Mouse (Mus musculus) left cerebral cortex, postnatal 4 days (tissue): ENCODE measurements around the gene Icam5. TPM values are rescaled to one million over a fixed set of nuclear protein-coding genes. Genes with fewer than 3 reads are reported as not detected.

Source experiments
- DNase-seq: peaks from one replicate; pipeline ENCODE4 v3.0.0-alpha.2; 2022
- intact Hi-C: fragments of 180-260 bp; cut with DNase I; formaldehyde crosslinking; loops from one replicate; pipeline ENCODE4 v1.15.1; 2025
- total RNA-seq, 2 experiments: library from RNA; stranded (reverse); gene quantifications; 2 replicates each; pipeline ENCODE4 v1.2.3; 2021

Gene Icam5
- total RNA-seq, 2 experiments from 2014 or later: 28.1 to 41.3 TPM

DNA sequence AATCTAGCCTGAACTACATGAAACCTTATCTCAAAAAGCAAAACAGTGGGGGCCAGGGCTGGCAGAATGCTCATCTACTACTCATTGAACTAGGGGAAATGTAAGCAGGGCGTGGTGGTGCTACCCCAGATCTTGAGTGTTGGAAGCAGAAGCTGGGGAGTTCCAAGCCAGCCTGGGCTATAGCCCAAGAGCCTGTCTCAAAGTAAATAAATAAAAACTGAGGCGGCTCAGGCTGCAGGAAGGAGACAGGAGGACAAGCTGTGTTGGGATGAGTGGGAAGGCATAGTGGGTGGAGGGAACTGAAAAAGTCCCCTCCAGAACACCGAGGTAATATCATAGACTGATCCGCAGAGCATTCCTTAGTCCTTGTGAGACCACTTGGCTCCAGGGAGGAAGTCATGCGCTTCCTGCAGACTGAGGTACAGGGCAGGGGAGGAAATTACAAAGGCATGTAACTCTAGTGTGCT lies 20.0 kb upstream of the Icam5 start:
- DNase-seq: no peak
- intact Hi-C loops: no loop called here

DNA sequence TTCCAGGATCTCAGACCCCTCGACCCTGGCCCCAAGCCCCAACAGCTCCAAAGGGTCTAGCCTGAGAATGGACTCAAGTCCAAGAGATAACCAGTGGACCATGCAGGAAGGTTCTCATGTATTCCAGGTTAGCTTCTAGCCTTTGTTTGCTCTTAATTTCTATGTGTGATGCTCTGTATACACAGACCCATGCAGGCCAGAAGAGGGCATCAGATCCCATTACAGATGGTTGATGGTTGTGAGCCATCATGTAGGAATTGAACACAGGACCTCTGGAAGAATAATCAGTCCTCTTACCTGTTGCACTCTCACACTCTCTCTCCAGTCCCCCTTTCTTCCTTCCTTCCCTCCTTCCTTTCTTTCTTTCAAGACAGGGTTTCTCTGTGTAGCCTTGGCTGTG lies 19.5 kb upstream of the Icam5 start:
- intact Hi-C loops: no loop called here

DNA sequence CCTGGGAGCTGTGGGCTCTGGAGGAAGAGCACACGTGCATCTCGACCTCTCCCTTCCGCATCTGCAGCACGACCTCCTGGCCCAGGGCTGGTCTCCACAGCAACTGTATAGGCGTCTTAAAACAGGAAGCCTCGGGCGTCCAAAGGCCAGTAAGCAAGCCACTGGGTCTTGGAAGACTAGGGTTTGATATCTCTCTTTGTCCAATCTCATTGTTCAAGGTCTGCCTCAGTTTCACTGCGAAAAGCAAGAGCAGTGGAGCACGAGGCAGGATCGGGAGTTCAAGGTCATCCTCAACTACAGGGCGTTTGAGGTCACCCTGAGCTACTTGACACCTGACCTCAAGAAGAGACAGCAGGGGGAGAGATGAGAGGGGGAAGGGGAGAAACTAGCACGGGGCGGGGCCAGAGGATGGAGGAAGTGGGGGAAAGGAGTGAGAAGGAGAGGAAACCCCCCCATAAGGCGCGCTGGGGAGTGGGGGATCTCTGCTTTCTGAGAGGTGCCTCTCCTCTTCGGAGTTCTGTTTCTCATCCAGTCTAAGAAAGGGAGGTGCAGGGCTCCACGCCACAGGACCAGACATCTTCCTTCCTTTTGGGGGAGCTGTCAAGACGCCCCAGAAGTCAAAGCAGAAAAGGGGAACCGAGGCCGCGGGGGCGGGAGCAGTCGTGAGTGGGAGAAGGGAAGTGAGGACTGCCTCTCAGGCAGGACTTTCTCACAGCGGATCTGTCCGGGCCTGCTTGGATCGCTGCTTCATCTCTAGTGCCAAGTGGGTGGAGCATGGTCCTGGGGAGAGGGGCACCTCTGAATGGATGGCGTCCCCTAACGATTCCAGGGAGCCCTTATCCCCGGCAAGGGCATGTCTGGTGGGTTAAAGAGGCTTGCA lies 16.9 kb upstream of the Icam5 start:
- intact Hi-C loops: no loop called here
- no peak for DNase-seq

More for the DNA sequence above, 19.5 kb upstream of the Icam5 start:
- DNase-seq: no peak

DNA sequence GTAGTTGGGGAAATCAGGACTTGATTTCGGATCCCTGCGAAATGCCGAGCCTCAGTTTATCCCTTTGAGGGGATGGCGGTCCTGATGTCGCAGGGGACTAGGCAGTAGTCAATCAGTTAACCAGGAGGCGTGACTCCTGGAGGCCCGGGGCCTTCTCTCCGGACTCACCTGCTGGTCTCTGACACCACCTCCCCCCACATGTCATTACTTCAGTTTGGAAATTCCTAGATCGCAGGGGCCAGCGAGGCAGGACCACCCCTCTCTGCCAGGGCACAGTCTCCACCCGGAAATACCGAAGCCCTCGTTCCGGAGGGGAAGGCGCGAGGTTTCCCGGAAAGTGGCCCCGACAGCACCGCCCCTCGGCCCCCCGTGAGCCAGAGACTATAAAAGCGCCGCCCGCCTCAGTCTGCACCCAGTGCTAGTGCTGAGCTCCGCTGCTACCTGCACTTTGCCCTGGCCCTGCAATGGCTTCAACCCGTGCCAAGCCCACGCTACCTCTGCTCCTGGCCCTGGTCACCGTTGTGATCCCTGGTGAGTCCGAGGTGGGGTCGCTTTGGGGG lies 16.2 kb upstream of the Icam5 start, which contains the start of gene Icam1:
Icam1 (plus strand) TSS at position 415 of the 560 bp plus-strand sequence.
- intact Hi-C loops: no loop called here
- DNase-seq: no peak

DNA sequence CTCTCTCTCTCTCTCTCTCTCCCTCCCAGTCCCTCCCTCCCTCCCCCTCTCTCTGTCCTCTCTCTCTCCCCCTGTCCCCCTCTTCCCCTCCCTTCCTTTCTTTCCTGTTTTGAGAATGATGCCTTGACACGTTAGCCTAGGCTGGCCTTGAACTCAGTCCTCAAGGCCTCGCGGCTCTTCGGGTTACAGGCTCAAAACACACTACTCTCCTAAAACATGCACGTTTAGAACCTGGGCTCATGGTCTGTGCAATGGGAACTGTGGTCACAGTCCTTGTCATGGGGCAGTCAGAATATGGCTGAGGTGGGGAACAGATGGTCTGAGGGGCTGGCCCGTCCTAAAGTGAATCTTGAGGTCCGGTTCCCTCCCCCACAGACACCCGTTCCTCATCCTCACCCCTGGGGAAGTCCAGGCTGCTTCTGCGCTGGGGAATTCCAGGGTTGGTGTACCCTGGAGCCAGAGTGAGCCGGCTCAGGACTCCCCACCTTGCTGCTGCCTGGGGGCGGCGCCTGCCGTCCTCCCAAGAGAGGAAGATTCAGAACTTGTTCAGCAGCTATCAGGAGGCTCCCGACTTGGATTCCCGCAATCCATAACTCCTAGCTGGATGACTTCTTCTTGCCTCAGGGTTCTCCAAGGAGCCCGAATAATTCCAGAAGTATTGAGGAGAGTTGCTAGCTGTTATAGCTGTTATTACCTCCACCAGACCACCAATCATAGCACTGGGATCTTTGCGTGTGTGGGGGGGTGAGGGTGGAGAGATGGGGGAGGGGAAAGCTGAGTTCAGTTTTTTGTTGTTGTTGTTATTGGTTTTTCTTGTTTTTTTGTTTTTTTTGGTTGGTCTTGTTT lies 15.3 kb upstream of the Icam5 start:
- no peak for DNase-seq
- intact Hi-C loops: no loop called here

DNA sequence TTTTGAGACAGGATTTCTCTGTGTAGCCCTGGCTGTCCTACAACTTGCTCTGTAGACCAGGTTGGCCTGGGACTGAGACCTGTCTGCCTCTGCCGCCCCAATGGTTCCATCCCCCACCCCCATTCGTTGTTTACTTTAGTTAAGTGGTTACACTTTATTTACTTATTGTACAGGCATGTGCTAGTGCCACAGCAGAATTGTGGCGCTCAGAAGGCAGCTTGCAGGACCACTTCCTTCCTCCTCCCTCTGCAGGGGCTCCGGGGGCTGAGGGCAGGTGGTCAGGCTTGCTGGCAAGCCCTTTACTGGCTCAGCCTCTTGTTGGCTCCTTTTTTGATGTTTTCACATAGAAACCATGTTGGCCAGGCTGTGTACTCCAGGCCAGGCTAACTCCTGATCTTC lies 14.7 kb upstream of the Icam5 start:
- no peak for DNase-seq
- intact Hi-C loops: no loop called here

DNA sequence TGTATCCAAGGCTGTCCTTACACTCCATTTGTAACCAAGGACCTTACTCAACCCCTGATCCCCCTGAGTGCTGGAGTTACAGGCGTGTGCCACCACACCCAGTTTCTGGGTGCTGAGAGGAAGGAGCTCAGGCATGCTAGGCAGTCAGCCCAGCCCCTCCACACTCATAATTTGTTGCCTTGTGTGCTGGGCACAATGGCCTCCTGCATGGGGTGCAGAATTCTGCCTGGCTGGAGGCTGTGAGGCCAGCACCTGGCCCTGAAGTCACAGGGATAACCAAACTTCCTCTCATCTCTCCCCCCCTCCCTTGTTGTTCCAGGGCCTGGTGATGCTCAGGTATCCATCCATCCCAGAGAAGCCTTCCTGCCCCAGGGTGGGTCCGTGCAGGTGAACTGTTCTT lies 13.3 kb upstream of the Icam5 start:
- intact Hi-C loops: no loop called here
- no peak for DNase-seq

DNA sequence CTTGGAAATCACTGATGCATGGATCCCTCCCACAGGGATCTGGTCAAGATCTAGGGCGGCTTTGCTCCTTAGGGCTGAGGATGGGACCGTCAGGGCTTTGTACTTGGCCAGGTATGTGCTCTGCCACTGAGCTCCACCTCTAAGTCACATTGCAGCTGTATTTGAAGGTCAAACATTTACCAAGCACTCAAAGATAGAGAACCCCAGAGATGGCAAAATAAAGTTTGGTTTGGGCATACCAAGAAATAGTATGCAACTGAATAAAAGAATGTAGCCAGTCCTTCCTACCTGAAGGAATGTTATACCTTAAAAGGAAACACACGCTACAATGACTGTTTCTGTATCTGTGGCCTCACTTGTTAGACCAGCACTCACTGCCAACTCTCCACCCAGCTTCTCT lies 10.5 kb upstream of the Icam5 start:
- intact Hi-C loops: no loop called here

DNA sequence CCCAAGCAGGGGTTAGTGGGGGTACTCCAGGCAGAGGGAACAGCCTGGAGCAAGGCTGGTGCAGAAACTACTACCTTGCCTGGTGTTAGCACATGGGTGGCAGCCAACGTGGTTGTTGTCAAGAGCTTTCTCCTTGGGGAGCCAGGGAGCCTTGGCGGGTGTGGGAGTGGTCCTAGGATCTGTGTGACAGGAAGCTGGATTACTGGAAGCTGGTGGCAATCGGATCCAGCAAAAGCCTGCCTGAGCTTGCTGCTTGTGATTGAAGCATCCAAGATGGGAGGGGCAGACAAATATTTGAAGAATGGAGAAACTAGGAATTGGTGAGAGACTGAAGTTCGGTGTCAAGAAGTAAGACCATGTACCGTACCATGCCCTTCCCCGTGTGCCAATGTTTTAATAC lies 9.6 kb upstream of the Icam5 start:
- intact Hi-C loops: no loop called here

More for the DNA sequence above, 10.5 kb upstream of the Icam5 start:
- no peak for DNase-seq

DNA sequence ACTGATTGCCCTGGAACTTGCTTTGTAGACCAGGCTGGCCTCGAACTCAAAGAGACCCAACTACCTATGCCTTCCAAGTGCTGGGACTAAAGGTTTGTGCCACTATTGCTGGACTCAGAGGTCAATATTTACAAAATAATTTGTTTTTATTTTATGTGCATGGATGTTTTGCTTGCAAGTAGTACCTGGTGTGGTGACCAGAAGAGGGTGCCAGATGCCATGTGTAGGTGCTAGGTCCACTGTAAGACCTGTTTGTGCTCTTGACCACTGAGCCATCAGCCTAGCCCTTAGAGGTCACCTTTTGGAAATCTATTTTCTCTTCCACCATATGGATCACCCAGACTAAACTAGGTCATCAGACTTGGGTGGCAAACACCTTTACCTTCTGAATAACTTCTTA lies 9.1 kb upstream of the Icam5 start:
- DNase-seq: no peak
- intact Hi-C loops: no loop called here

More for the DNA sequence above, 9.6 kb upstream of the Icam5 start:
- no peak for DNase-seq

DNA sequence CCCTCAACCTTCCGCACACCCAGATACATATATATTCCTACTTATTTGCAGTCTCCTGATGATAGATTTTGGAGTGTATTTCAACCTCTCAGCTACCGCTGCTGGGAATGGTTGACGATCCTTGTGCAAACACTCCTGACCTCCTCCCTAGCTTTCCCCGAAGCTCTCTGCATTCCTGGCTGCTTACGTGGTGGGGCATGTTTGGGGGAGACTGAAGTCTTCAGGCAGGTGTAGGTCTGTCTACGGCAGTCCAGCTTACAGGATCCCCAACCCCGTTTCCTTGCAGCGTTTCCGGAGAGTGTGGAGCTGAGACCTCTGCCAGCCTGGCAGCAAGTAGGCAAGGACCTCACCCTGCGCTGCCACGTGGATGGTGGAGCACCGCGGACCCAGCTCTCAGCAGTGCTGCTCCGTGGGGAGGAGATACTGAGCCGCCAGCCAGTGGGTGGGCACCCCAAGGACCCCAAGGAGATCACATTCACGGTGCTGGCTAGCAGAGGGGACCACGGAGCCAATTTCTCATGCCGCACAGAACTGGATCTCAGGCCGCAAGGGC lies 6.5 kb upstream of the Icam5 start:
- intact Hi-C loops: no loop called here

DNA sequence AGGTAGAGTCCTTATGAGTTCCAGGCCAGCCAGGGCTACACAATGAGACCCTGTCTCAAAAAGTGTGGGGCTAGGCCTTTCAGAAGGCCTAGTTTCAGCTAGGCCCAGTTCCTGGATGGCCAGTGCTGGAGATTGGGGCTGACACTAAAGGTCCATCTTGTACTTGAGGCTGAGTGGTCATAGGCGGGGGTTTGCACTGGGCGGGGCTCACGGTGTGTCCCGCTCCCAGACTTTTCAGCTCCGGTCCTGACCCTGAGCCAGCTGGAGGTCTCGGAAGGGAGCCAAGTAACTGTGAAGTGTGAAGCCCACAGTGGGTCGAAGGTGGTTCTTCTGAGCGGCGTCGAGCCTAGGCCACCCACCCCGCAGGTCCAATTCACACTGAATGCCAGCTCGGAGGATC lies 5.0 kb upstream of the Icam5 start:
- intact Hi-C loops: no loop called here

More for the DNA sequence above, 6.5 kb upstream of the Icam5 start:
- no peak for DNase-seq

DNA sequence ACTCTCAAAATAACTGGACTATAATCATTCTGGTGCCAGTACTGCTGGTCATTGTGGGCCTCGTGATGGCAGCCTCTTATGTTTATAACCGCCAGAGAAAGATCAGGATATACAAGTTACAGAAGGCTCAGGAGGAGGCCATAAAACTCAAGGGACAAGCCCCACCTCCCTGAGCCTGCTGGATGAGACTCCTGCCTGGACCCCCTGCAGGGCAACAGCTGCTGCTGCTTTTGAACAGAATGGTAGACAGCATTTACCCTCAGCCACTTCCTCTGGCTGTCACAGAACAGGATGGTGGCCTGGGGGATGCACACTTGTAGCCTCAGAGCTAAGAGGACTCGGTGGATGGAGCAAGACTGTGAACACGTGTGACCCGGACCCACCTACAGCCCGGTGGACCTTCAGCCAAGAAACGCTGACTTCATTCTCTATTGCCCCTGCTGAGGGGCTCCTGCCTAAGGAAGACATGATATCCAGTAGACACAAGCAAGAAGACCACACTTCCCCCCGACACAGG lies 4.0 kb upstream of the Icam5 start:
- peak; percentile 43 for DNase-seq
- intact Hi-C loops: no loop called here

More for the DNA sequence above, 5.0 kb upstream of the Icam5 start:
- DNase-seq: no peak

DNA sequence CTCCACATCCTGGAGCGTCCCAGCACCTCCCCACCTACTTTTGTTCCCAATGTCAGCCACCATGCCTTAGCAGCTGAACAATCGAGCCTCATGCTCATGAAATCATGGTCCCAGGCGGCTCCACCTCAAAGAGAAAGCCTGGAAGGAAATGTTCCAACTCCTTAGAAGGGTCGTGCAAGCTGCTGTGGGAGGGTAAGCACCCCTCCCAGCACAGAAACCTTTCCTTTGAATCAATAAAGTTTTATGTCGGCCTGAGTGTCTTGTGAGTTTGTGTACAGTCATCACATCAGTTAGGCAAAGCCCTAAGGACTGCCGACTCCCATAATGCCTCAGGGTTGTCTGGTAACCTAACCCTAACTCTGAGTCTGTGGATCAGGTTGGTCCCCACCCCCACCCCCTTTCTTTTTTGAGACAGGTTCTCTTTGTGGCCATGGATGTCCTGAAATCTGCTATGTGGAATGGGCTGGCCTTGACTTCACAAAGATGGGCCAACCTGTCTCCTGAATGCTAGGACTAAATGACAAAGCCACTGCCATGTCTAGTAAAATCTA lies 3.2 kb upstream of the Icam5 start:
- intact Hi-C loops: no loop called here
- DNase-seq: no peak

DNA sequence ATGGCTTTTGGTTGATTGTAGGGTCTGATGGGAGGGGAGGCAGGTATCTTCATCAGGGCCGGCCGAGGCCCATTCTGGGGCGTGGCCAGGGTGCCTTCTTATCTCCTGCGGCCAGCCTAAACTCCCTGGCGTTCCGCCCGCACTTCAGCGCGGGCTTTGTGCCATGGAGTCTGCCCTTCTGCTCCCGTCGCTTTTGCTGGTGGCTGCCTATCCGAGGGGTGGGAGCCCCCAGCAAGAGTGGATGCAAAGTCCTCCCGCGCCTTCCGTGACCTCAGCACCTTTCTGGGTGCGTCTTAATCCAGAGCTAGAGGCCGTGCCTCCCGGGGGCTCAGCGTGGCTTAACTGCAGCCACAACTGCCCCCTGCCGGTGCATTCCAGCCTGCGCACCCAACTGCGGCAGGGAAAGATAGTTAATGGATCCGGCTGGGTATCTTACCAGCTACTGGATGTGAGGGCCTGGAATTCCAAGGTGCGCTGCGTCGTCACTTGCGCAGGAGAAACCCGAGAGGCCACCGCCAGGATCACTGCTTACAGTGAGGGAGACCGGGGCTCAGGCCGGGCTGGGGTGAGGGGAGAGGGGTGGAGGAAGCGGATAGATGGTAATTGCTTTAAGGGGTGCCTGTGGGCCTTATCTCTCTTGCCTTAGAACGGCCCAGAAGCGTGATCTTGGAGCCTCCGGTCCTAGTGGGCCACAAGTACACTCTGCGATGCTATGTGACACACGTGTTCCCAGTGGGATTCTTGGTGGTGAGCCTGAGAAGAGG lies 2.4 kb upstream of the Icam5 start, which contains the start of gene Icam4:
Icam4 (plus strand) TSS at position 83 of the 764 bp plus-strand sequence.
- peak; percentile 69 for DNase-seq
- intact Hi-C loops: loop anchor here (10.0 kb wide), 1 partner anchor 105 kb away; the partner anchor contains the start of gene Tyk2

DNA sequence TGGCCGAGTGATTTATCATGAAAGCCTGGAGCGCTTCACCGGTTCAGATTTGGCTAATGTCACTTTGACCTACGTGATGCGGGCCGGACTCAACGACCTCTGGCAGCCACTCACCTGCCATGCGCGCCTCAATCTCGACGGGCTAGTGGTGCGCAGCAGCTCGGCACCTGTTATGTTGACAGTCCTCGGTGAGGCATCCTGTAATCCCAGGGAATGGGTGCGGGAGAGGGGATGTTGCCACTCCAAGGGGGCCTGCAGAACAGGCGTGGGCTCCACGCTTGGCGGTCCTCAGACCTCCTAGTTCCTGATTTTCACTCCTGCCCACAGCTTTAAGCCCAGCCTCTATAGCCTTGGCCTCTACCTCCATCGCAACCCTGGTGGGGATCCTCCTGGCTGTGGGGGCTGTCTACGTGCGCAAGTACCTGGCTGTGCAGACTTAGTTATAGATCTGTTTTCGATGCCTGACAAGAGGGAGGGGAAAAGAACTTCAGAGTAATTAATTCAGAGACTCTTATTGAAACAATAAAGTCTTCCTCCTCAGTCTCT lies 1.7 kb upstream of the Icam5 start:
- intact Hi-C loops: loop anchor here (10.0 kb wide), 1 partner anchor 105 kb away; the partner anchor contains the start of gene Tyk2
- DNase-seq: no peak

DNA sequence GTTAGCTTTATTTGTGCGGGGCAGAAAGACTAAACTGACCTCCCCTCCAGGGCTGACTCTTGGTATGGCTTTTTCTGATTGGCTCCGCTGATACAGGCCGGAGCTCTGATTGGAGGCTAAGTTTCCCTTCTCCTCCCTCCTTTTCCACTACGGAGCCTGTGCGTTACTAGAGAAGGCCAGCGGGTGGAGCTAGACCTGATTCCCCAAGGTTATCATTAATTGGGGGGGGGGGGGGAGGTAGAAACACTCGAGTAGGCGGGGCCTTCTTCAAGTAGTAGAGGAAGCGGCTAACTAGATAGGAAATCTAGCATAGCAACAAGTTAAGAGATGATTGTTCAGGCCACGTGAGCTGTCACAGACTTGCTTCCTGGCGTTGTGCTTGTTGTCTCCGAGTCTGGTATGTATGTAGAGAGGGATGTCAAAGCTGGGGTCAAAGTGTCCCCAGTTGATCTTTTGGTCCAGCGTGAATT lies 1.1 kb upstream of the Icam5 start:
- DNase-seq: peak; percentile 87
- intact Hi-C loops: loop anchor here (10.0 kb wide), 1 partner anchor 104 kb away; the partner anchor contains the start of gene Tyk2

DNA sequence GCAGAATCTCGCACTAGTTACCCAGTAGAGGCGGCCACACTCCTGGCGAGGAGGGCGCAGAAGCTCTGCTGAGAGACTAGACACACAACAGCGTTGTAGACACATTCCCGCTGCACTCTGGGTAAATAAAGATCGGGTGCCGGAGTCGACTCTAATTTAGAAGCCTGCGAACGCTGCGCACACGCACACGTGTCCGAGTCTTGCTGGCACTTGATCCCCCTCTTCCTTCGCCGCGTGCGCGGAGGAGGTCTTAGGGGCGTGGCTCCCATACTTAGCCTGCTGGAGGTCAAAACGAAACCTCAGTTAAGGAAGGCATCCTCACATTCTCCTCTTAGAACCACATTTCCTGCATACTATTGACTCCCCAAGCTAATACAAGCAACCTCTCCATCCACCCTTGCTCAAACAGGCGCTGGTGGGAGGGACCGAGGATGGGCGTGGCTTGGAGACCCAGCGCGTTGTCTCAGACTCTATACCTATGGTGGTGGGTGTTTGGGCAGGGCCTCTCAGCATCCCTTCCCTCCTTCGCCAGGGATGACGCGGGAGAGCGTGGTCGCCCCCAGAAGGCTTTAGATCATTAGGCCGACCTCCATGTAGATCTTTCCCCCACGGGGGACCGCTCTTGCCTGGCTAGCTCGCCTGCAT lies 500 bp upstream of the Icam5 start:
- peak; percentile 51 for DNase-seq
- intact Hi-C loops: loop anchor here (10.0 kb wide), 1 partner anchor 103 kb away; the partner anchor contains the start of gene Tyk2
